Mouse (Mus musculus) stomach, embryonic 15.5 days (tissue): ENCODE data around the gene Tmem100. TPM values are rescaled to one million over a fixed set of nuclear protein-coding genes. Genes with fewer than 3 reads are reported as not detected.
A peak's percentile ranks its signal among the peaks of the same experiment; 100 is the strongest.

Experiments
- ATAC-seq: fragments of 200-750 bp; cut with Nextera tagmentation; 2 replicates; pipeline ENCODE4 v1.8.0; 2017; ENCODE audit warnings: low read depth, moderate number of reproducible peaks, moderate TSS enrichment; ENCODE audit not compliant: insufficient read depth, low FRiP score
- H3K27ac ChIP-seq: fragments of 300-500 bp; sonication (generic); 2 replicates; pipeline ENCODE4 v1.5.1; 2015; ENCODE audit warnings: mild to moderate bottlenecking, inconsistent platforms
- H3K27me3 ChIP-seq: fragments of 300-500 bp; sonication (generic); replicated peaks from 2 replicates; pipeline ENCODE4 v1.6.1; 2015; ENCODE audit warnings: inconsistent platforms
- H3K36me3 ChIP-seq: fragments of 300-500 bp; sonication (generic); 2 replicates; pipeline ENCODE4 v1.6.1; 2015; ENCODE audit warnings: inconsistent platforms
- H3K4me1 ChIP-seq: fragments of 300-500 bp; sonication (generic); 2 replicates; pipeline ENCODE4 v1.6.1; 2015; ENCODE audit warnings: inconsistent platforms
- H3K4me2 ChIP-seq: fragments of 300-500 bp; sonication (generic); 2 replicates; pipeline ENCODE4 v1.6.1; 2015; ENCODE audit warnings: mild to moderate bottlenecking, inconsistent platforms
- H3K4me3 ChIP-seq: fragments of 300-500 bp; sonication (generic); replicated peaks from 2 replicates; pipeline ENCODE4 v1.5.1; 2015; ENCODE audit warnings: inconsistent platforms
- H3K9ac ChIP-seq: fragments of 300-500 bp; sonication (generic); 2 replicates; pipeline ENCODE4 v1.6.1; 2015; ENCODE audit warnings: inconsistent platforms
- H3K9me3 ChIP-seq: fragments of 300-500 bp; sonication (generic); 2 replicates; pipeline ENCODE4 v1.6.1; 2016; ENCODE audit warnings: inconsistent platforms
- WGBS: fragments of 180-500 bp; shearing (Covaris S2); methylation state at CpG from one replicate; pipeline ENCODE4 v1.1.7; 2015; 5-methylcytosine and 5-hydroxymethylcytosine counted together
- polyA plus RNA-seq: library from polyadenylated mRNA; unstranded; fragments of >200 nt; fragmentation: Nextera tagmentation; extraction: Ambion mirVana; gene quantifications from 2 replicates; pipeline ENCODE4 v1.2.1, GENCODE M21; 2015

Tmem100 gene
- polyA plus RNA-seq, 1 experiment from 2014 or later: 27.3 TPM

DNA sequence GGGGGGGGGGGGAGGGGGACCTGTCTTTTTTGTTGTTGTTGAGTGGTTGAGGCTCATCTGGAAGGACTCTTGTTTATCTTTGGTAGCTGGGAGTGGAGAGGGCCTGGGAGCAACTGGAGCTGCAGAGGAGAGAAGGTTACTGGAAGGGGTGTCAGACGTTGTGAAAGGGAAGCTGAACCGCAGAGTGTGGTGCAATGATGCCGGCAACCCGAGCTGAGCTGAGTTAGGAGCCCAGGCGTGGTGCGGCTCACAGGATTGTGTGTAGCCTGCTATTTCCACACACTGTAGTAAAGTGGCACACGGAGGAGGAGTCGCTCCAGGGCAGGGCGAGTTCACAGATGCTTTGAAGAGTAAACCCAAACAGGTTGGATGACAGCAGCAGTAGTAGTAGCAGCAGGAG lies 41.6 kb downstream of the Tmem100 start:
- Histone ChIP-seq H3K36me3 (no peaks in the 10 kb centered on the region), H3K4me2 (no peak overlapping the region), H3K9ac (no peak overlapping the region), H3K27ac (no peak overlapping the region), H3K9me3 (no peaks in the 10 kb centered on the region), H3K27me3 (no peaks in the 10 kb centered on the region), H3K4me3 (no peak overlapping the region), H3K4me1 (no peaks in the 10 kb centered on the region)
- ATAC-seq: peak; percentile 58; the same call in 1 of the 2 replicates
- WGBS: 30% methylated on average over 9 of the region's 9 CpGs

DNA sequence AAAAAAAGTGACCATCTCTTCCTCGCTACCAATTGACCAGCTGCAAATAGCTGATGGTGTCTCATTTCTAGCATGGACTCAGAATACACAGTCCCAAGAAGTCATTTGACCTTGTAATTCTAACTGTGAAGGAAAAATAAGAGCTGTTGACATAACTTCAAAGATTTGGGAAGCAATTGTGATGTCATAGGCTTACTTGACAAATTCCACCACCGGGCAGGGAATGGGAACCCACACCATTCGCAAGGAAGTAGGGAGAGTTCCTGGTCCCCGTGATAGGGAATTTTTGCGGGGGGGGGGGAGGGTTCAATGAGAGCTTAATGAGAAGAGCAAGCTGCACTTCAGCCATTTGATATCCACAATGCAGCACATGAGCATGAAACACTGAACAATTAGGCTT lies 43.1 kb downstream of the Tmem100 start:
- Histone ChIP-seq H3K4me3 (no peak overlapping the region), H3K9me3 (no peaks in the 10 kb centered on the region), H3K4me1 (no peaks in the 10 kb centered on the region), H3K9ac (no peak overlapping the region), H3K4me2 (no peak overlapping the region), H3K36me3 (no peaks in the 10 kb centered on the region), H3K27me3 (no peaks in the 10 kb centered on the region), H3K27ac (no peak overlapping the region)
- 67% methylated on average over 5 of the region's 5 CpGs for WGBS
- ATAC-seq: no peak

DNA sequence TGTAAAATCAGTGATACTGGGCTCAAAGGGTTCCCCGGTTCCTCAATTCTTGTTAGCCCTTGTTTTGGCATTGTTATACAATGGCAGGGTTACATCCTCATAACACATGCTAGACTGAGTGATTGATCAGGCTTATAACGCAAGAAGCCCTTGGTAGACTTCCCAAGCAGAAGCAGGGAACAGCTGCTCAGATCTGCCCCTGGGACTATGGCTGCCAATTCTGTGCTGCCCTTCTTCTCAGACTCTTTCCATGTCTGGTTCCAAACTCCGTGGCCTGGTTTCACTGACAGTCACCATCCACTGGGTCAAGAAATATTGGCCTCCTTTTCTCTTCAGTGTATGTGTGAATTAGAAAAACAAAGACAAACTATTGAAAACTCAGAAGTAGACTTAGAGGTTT lies 46.5 kb downstream of the Tmem100 start:
- WGBS: 90% methylated on average over 3 of the region's 3 CpGs
- Histone ChIP-seq H3K36me3 (no peaks in the 10 kb centered on the region), H3K27me3 (no peaks in the 10 kb centered on the region), H3K9me3 (no peaks in the 10 kb centered on the region), H3K27ac (no peak overlapping the region), H3K4me2 (no peak overlapping the region), H3K4me1 (peaks cover 2% of the 10 kb centered on the region; the same call in 1 of the 2 replicates), H3K9ac (no peak overlapping the region), H3K4me3 (no peak overlapping the region)
- ATAC-seq: no peak

DNA sequence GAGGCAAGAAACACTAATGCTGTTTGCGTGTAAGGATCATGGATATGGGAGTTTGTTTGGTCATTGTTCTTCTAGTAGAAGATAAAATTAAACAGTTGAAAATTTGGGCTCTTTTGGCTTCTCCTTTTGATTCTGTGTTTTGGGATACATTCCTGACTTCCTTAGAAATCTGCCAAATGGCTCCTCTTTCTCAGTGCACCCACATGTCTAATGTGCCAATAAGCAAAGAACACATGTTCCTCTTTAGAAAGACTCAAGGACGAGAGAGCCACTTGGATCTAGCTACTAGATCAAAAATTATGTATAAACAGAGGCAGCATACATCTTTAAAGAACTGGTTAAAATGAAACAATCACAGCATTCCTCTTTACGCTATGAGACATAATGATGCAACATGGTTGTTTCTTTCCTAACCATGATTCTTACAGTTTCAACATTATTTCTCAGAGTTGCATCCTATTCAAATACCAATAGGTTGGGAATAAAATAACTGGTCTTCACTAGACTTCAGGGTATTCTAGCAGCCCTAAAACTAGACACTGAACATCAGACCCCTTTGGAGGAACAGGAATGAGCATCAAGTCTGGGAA lies 50.6 kb downstream of the Tmem100 start:
- WGBS: 71% methylated on average over 3 of the region's 3 CpGs
- Histone ChIP-seq H3K9ac (no peak overlapping the region), H3K4me2 (no peak overlapping the region), H3K4me1 (peaks cover 3% of the 10 kb centered on the region; the same call in 1 of the 2 replicates), H3K9me3 (no peaks in the 10 kb centered on the region), H3K27ac (no peak overlapping the region), H3K36me3 (no peaks in the 10 kb centered on the region), H3K27me3 (no peaks in the 10 kb centered on the region), H3K4me3 (no peak overlapping the region)
- no peak for ATAC-seq

DNA sequence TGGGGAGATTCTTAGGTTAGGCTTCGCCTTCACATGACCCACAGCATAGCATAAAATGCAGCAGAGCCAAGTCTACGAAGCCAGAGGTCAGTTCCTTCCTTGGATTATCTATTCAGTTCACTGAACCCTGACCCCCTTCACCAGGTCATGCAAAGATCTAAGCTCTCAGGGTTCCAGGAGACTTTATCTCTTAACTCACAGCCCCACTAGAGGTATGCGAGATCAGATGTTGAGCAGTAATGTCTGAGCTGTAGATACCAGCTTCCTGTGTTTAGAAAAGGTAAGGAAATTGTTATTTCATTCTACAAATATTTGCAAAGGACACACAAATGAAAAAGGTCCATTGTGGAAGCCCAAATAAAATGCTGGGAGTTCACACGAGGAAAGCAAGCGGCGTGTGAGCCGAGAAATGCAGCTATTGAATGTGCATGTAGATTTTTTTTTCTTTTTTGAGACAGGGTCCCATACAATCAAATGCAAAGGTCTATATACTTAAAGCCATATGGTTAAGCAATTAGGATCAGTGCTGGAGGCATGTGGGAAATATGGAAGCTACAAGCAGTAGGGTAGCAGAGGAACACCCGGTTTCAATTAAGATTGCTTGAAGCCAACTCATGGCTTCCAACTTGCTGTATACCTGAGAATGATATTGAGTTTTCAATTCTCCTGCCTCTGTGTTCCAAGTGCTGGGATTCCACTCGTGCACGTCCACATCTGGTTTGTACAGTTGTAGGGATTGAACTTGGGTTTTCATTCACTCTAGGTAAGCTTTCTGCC lies 51.9 kb downstream of the Tmem100 start:
- Histone ChIP-seq H3K36me3 (no peaks in the 10 kb centered on the region), H3K4me1 (peaks cover 3% of the 10 kb centered on the region; the same call in 1 of the 2 replicates), H3K9me3 (no peaks in the 10 kb centered on the region), H3K9ac (no peak overlapping the region), H3K4me3 (no peak overlapping the region), H3K27ac (no peak overlapping the region), H3K4me2 (no peak overlapping the region), H3K27me3 (no peaks in the 10 kb centered on the region)
- 64% methylated on average over 10 of the region's 10 CpGs for WGBS
- ATAC-seq: no peak

DNA sequence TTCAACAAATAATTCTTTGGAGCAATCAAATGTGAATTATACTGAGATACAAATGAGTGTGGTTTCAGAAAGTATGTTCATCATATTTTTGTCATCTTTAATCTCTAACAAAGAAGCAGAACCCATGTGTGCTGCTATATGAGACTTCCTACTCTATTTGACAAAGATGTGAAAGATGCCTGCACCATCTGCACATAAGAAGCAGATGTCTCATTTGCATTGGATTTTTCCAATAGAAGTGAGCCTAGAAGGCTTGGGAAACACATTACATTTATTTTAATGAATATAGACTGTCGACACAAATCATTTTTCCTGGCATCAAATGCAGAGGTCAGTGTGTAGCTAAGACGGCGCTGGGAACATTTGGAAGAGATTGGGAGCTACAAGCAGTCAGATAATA lies 52.9 kb downstream of the Tmem100 start:
- H3K27me3 ChIP-seq: no peaks in the 10 kb centered on the region
- ATAC-seq: no peak
- peaks cover 3% of the 10 kb centered on the region; the same call in 1 of the 2 replicates for H3K4me1 ChIP-seq

DNA sequence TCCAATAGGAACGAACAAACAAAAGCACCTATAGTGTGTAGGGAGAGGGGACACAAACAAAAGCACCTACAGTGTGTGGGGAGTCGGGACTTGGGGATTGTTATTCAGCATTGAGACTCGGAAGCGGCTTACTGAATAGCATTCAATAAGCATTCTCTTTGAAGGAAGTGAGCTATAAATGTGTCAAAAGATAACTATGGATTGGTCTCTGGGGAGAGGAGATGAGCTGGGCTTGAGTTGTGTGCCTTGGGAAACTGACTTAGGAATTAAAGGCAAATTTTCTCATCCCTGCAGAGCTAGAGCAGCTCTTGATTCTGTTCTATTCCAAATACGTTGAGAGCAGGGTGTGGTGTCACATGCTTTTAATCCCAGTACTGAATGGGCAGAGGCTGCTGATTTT lies 54.0 kb downstream of the Tmem100 start:
- no peaks in the 10 kb centered on the region for H3K9me3 ChIP-seq
- H3K9ac ChIP-seq: no peak overlapping the region
- no peaks in the 10 kb centered on the region for H3K36me3 ChIP-seq
- no peak overlapping the region for H3K4me2 ChIP-seq
- H3K27me3 ChIP-seq: no peaks in the 10 kb centered on the region
- peaks cover 3% of the 10 kb centered on the region; the same call in 1 of the 2 replicates for H3K4me1 ChIP-seq
- no peak overlapping the region for H3K27ac ChIP-seq
- no peak for ATAC-seq
- H3K4me3 ChIP-seq: no peak overlapping the region
- 69% methylated on average over 5 of the region's 5 CpGs for WGBS

More for the DNA sequence above, 52.9 kb downstream of the Tmem100 start:
- WGBS: 74% methylated on average over 3 of the region's 3 CpGs
- H3K36me3 ChIP-seq: no peaks in the 10 kb centered on the region
- no peak overlapping the region for H3K4me3 ChIP-seq
- H3K4me2 ChIP-seq: no peak overlapping the region
- no peak overlapping the region for H3K9ac ChIP-seq
- no peaks in the 10 kb centered on the region for H3K9me3 ChIP-seq
- no peak overlapping the region for H3K27ac ChIP-seq

Other genes with a start within 250 kb of the Tmem100 start
- 13.9 and 15.8 TPM in 2 replicates for gene Pctp, start 27.5 kb upstream of the Tmem100 start, polyA plus RNA-seq
- 10.1 and 10.6 TPM in 2 replicates for gene Gm45716, start 157.3 kb downstream of the Tmem100 start, polyA plus RNA-seq
- gene Mmd, start 219.1 kb downstream of the Tmem100 start, polyA plus RNA-seq: 47.2 and 49.7 TPM in 2 replicates